Mouse (Mus musculus): ENCODE results near the gene Vps8.

Gene Vps8

GRCm38 (mm10) chr16:21485716-21486115 is 62.8 kb downstream of the Vps8 start:
- DNase-seq, result no peak

- peak; percentile 52 for DNase-seq
Observed at GRCm38 (mm10) chr16:21488413-21488812, 65.5 kb downstream of the Vps8 start.

- no peak for DNase-seq
Observed at GRCm38 (mm10) chr16:21492346-21492745, 69.4 kb downstream of the Vps8 start.

DNA sequence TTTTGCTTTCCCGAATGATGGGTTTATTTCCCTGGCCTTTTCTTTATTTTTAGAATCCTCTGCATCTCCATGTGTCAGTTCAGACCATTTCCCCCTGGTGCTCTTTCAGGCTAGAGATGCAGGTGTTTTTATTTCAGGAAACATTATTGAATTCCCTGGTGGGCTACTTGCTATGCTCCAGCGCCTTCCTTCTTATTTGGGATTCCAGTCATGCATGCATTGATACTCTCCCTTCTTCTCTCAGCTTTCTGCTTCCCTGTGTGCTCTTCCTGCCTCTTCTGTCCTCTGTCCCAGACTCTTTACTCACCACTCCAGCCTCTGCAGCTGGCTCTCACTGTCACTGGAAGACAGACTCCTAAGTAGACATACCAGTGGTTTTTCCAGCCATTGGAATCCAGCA is 70.0 kb downstream of the Vps8 start:
- DNase-seq, result no peak

GRCm38 (mm10) chr16:21494681-21495080 is 71.8 kb downstream of the Vps8 start:
- no peak for DNase-seq

- no peak for DNase-seq
Observed at GRCm38 (mm10) chr16:21496799-21497198, 73.9 kb downstream of the Vps8 start.

GRCm38 (mm10) chr16:21497627-21498026 is 74.7 kb downstream of the Vps8 start:
- DNase-seq, result no peak

DNA sequence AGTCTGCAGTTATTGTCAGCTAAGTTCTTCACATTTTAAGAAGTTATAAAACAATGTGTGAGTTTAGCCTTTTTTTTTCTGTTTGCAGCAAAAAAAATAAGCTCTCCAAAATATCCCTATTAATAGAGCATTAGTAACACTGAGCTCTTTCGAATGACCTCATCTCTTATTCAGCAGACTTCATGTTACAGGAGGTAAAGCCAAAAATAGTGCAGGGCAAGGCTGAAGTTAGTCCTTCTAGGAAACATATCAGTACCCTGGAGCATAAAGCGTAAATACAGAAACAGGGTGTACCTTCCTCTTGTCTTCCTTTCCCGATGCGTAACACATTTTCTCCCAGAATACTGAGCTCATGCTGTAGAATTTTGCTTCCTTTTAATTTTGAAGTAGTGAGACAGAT is 76.1 kb downstream of the Vps8 start:
- no peak for DNase-seq

GRCm38 (mm10) chr16:21499656-21500055 is 76.7 kb downstream of the Vps8 start:
- no peak for DNase-seq

DNA sequence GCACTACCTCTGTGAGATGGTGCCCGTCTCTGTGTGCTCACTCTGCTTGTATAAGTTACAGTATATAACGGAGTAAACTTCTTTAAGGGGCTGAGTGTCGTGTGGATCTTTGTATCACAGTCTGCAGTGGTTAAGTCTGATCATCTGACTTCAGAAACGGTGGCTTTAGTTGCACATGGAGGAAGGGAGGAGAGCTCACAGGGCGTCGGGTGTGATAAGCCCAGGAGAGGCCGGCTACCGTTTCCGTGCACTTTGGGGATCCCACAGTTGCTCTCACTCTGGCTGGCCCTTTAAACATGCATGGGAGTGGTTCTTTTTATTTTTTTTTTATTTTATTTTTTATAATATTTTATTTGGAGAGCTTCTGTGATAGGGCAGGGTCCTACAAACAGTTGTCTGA is 95.9 kb downstream of the Vps8 start:
- DNase-seq, result peak; percentile 52

DNA sequence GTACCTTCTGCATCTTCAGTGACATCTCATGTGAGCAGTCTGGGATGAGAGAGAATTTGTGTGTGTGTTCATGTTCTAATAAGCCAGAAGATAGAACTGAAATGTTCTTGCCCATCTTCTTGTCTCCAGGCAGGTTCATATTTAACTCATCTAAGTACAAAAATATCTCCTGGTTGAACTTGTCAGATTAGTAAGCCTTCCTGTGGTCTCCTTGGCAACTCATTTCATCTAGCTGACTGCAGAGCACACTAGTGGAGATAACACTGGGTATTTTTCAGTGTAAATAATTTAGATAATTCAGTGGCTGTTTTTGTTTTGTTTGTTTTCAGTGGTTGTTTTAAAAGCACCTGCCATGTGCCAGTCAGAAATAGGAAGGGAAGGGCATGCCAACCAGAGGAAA is 96.9 kb downstream of the Vps8 start:
- no peak for DNase-seq

DNA sequence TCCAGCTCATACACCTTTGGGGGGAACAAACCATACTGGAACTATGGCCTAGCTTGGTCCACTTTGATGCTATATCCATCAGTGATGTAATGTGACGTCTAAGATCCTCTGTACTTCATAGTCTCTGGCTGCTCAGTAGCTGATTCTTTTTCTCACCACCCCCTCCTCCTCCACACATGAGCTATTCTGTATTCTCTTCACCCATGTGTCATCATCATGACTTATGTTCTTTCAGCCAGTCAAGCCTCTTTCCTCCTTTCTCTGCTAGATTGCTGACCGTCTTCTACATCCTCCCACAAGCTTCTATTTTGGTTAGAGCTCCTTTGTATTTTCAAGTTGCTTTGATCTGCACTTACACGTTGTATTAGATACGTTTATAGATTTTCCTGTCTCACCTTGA is 100.8 kb downstream of the Vps8 start:
- DNase-seq, result no peak

- no peak for DNase-seq
Observed at GRCm38 (mm10) chr16:21525376-21525775, 102.5 kb downstream of the Vps8 start.

DNA sequence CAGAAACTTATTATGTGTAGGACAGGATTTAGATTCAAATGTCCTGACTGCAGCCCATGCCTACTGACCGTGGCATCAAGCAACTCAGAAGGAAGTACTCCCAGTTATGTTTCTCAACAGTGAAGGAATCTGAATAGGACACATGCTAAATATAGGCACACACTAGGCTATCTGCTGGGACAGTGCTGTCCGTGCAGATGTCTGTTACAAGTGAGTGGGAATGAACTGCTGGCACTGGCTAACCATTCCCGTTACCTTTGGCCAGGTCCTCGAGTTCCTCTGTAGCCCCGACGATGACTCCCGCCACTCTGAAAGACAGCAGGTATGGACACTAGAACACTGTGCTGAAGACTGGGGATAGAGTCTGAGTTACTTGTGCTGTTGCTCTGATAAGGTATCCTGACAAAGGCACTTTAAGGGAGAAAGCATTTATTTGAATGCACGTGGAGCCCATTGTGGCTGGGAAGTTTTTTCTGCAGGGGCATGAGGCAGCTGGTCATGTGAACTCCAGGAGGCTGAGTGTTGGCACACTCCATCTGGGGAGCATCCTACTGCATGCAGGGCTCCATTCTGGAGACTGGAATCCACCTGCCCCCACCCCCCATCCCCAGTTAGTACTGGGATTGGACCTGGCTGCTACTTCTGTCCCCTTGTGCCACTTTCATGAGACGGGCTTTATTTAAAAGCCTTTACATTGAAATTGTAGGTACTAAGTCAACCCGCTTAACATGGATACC is 104.5 kb downstream of the Vps8 start:
- DNase-seq, result no peak

GRCm38 (mm10) chr16:21533503-21533902 is 110.6 kb downstream of the Vps8 start:
- DNase-seq, result peak; percentile 9

GRCm38 (mm10) chr16:21536240-21537005 is 113.5 kb downstream of the Vps8 start:
- no peak for DNase-seq

DNA sequence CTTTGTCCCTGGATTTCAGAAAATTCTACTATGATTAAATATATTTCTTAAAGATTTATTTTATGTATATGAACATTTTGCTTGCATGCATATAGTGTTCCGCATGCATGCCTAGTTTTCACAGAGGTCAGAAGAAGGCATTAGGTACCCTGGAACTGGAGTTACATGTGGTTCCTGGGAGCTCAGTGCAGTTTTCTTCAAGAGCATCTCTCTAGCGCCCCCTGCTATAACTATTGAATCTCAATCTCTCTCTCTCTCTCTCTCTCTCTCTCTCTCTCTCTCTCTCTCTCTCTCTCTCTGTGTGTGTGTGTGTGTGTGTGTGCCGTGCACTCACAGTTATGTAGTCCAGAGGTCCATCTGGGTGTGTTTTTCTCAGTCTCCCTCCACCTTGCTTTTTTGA is 114.4 kb downstream of the Vps8 start:
- no peak for DNase-seq

DNA sequence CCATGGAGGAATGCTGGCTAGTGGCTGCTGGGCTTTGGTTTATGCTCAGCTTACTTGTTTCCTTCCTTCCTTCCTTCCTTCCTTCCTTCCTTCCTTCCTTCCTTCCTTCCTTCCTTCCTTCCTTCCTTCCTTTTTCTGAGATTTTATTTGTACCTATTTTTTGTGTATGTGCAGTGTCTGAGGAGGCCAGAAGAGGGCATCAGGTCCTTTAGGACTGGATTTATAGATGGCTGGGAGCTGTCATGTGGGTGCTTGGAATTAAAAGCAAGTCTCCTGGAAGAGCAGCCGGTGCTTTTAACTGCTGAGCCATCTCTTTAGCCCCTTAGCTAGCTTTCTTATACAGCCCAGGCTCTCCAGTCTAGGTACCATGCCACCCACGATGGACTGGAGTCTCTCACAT is 116.0 kb downstream of the Vps8 start:
- no peak for DNase-seq

DNA sequence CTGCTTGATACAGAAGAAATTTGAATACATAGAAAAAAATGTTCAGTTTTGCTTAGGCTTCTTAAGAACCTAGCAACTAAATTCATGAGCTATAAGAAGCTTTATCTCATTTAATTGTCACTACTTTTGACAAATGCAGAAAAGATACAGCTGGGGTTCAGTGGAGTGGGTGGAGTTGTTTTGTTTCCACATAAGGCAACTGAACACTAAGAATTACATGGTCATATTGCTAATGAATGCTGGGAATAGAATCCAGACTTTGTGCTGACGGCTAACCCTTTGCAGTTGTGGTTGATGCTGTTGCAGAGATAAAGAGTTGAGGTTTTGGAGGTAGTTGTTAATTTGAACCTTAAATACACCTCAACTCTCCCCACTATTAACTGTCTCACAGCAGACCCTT is 119.6 kb downstream of the Vps8 start:
- DNase-seq, result no peak

GRCm38 (mm10) chr16:21547446-21547845 is 124.5 kb downstream of the Vps8 start:
- no peak for DNase-seq

GRCm38 (mm10) chr16:21549751-21550150 is 126.8 kb downstream of the Vps8 start:
- DNase-seq, result no peak

- DNase-seq, result no peak
Observed at GRCm38 (mm10) chr16:21550453-21550852, 127.5 kb downstream of the Vps8 start.

DNA sequence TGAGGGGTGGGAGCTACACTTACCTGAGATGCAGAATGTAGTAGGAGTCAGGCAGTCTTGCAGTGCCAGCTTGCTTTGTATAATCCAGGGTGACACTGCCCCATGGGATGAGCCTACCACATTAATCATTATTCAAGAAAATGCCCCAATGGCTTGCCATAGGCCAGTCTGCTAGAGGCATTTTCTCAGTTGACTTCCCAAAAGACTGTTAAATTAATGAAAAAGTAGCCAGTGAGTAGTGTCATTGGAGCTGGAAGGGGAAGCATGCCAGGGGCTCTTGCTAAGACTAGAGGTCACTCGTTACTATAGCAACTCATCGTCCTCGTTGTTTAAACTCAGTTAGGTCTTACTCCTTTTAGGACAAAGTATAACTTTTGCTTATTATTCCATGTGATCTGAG is 130.6 kb downstream of the Vps8 start:
- no peak for DNase-seq

DNA sequence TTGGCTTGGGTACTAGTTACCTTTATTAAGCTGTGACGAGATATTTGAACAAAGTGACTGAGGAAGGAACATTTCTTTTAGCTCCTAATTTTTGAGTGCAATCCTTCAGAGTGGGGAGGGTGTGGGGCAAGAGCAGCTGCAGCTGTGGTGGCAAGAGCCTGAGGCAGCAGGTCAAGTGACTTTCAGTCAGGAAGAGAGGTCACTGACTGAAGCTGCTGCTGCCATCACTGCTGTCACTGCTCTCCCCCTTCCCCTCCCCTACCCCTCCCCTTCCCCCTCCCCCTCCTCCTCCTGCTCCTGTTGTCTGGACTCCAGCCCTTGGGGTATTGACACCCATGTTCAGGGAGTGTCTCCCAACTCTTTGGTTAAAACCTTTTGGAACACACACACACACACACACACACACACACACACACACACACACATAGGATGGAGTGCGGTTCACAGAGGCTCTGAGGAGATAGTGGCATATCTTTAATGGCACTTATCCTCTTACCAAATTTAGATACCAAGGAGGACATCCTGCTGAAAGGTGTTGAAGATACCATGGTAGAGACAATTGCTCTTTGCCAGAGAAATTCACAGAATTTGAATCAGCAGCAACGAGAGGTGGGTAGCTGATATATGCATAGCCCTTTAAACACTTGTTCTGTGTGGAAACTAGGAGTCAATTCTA is 139.8 kb downstream of the Vps8 start:
- DNase-seq, result no peak
